22 mouse cellular contexts compared by ENCODE assay signal in genomic region chr7:27621028-27621427, GRCm38 (mm10). TPM values are rescaled to one million over a fixed set of nuclear protein-coding genes. Genes with fewer than 3 reads are reported as not detected.
DNase-seq lines count a peak whose midpoint lies in the region; ATAC-seq and TF ChIP-seq lines count a peak whose summit lies in the region.
"Had no signal": no experiment of that assay in that cellular context is flagged by ENCODE, and none has a peak within 500 bp of the region (broad histone marks: within the 10 kb centered on the region; RNA-seq: fewer than 3 reads in every experiment).

No protein-coding gene starts in this region.

- H3K27ac ChIP-seq in layer of hippocampus, adult 2 months: peak overlapping the region; percentile 84
- peak overlapping the region; percentile 93 for H3K27ac ChIP-seq in cortical plate, adult 2 months (ENCODE audit: insufficient read depth, low read length)
- H3K27ac ChIP-seq: embryonic facial prominence, embryonic 13.5 days; heart, embryonic 13.5 days; kidney, postnatal 0 days; limb, embryonic 15.5 days had no signal

- H3K4me3 ChIP-seq in layer of hippocampus, adult 2 months: no peak overlapping the region
- H3K4me3 ChIP-seq in cortical plate, adult 2 months (ENCODE audit: insufficient read depth, low read length): no peak overlapping the region
- H3K4me3 ChIP-seq: embryonic facial prominence, embryonic 13.5 days; heart, embryonic 13.5 days; limb, embryonic 15.5 days had no signal

- peaks cover 6% of the 10 kb centered on the region for H3K4me1 ChIP-seq in cortical plate, adult 2 months (ENCODE audit: control insufficient read depth, insufficient read depth, low read length)
- H3K4me1 ChIP-seq: embryonic facial prominence, embryonic 13.5 days; heart, embryonic 13.5 days; limb, embryonic 15.5 days had no signal

- no peak for TF ChIP-seq POLR2A in cortical plate, adult 2 months (IDR thresholded peaks at IDR 0.05; ENCODE audit: extremely low read depth, insufficient read depth, low read length)

- DNase-seq in cerebellum, postnatal 4 days (ENCODE audit: low spot score in 2 of 2): no peak
- DNase-seq in layer of hippocampus, adult 2 months (ENCODE audit: low spot score in 2 of 2): peak in 1 of 2 experiments; percentile 53
- no peak for DNase-seq in layer of hippocampus, postnatal 25 days (ENCODE audit: extremely low spot score in 1 of 2, low spot score in 1 of 2)
- DNase-seq in urinary bladder, postnatal 14 days (ENCODE audit: low spot score): peak; percentile 49
- DNase-seq in urinary bladder, adult 2 months (ENCODE audit: low spot score): no peak
- DNase-seq: adrenal gland, adult 8-10 months; gastrocnemius, postnatal 36 days; heart, postnatal 36 days; kidney, adult 11 months; retina, postnatal 1 day had no signal

- no peak for TF ChIP-seq CTCF in layer of hippocampus, adult 2 months (conservative IDR thresholded peaks at IDR 0.05)
- TF ChIP-seq CTCF in cortical plate, adult 2 months (IDR thresholded peaks at IDR 0.05; ENCODE audit: extremely low read depth, insufficient read depth, low read length): no peak

- 0 out of 2 replicates have a peak, but pooled peaks have one; percentile 56 for ATAC-seq in cerebellum, adult (ENCODE audit: insufficient number of reproducible peaks, low FRiP score, low TSS enrichment)
- ATAC-seq in granulocyte monocyte progenitor cell, adult 5-6 weeks (replicated peaks; ENCODE audit: poor library complexity, severe bottlenecking): no peak
- ATAC-seq: hindbrain, embryonic 16.5 days had no signal

RNA-seq across cellular contexts. Expression of gene Akt2, which starts 29.7 kb away (rescaled TPM):
- total RNA-seq in layer of hippocampus, adult 2 months (2021): 10 to 100 TPM; 87.0 to 99.1 TPM
- total RNA-seq in layer of hippocampus, postnatal 25 days (2021): 100 to 1,000 TPM in 1 of 2 experiments, 10 to 100 TPM in 1; 93.8 to 122 TPM
- 78.4 and 96.7 TPM in 2 replicates for polyA plus RNA-seq in urinary bladder, adult 2 months (2012; rRNA removed)
- polyA plus RNA-seq in cortical plate, adult 2 months (2012; rRNA removed): 144 and 161 TPM in 2 replicates
- total RNA-seq in granulocyte monocyte progenitor cell, adult 5-6 weeks (2014; fragmentation: Nextera tagmentation): 36.1 and 48.5 TPM in 2 replicates
- 43.7 and 45.4 TPM in 2 replicates for total RNA-seq in granulocyte monocyte progenitor cell, adult 5-6 weeks (2017)

RNA-seq across cellular contexts. Expression of gene Ttc9b, which starts 32.7 kb away (rescaled TPM):
- 10 to 100 TPM; 42.6 to 47.5 TPM for total RNA-seq in layer of hippocampus, adult 2 months (2021)
- total RNA-seq in layer of hippocampus, postnatal 25 days (2021): 10 to 100 TPM; 55.0 to 59.8 TPM
- polyA plus RNA-seq in urinary bladder, adult 2 months (2012; rRNA removed): 0.04 TPM in 1 of 2 replicates, not detected in the other
- 188 and 192 TPM in 2 replicates for polyA plus RNA-seq in cortical plate, adult 2 months (2012; rRNA removed)
- not detected in 2 replicates for total RNA-seq in granulocyte monocyte progenitor cell, adult 5-6 weeks (2014; fragmentation: Nextera tagmentation)
- total RNA-seq in granulocyte monocyte progenitor cell, adult 5-6 weeks (2017): not detected in 2 replicates
- total RNA-seq: adrenal gland, adult 8-10 months; CH12.LX; gastrocnemius, postnatal 36 days; heart, postnatal 36 days; megakaryocyte-erythroid progenitor cell, adult 5-6 weeks had no signal
- polyA plus RNA-seq: kidney, postnatal 0 days; liver, embryonic 16.5 days; thymus, postnatal 0 days had no signal

RNA-seq across cellular contexts. Expression of gene Map3k10, which starts 53.4 kb away (rescaled TPM):
- total RNA-seq in layer of hippocampus, adult 2 months (2021): 100 to 1,000 TPM; 180 TPM
- 100 to 1,000 TPM; 195 to 201 TPM for total RNA-seq in layer of hippocampus, postnatal 25 days (2021)
- polyA plus RNA-seq in urinary bladder, adult 2 months (2012; rRNA removed): 14.7 and 18.1 TPM in 2 replicates
- polyA plus RNA-seq in cortical plate, adult 2 months (2012; rRNA removed): 181 and 189 TPM in 2 replicates
- 3.2 and 3.5 TPM in 2 replicates for total RNA-seq in granulocyte monocyte progenitor cell, adult 5-6 weeks (2014; fragmentation: Nextera tagmentation)
- total RNA-seq in granulocyte monocyte progenitor cell, adult 5-6 weeks (2017): 4.9 and 5.0 TPM in 2 replicates

Comparison
In these comparisons a context has a peak if more than half of its experiments do, and no peak if none do; other contexts are left out.
1. RNA of gene Ttc9b, which starts 32.7 kb away (total RNA-seq): 55.0 to 59.8 TPM in layer of hippocampus, postnatal 25 days and 42.6 to 47.5 TPM in layer of hippocampus, adult 2 months; not detected in granulocyte monocyte progenitor cell, adult 5-6 weeks; every median in the first group is over 10 times any median in the second.
2. RNA of gene Map3k10, which starts 53.4 kb away (total RNA-seq): 195 to 201 TPM in layer of hippocampus, postnatal 25 days and 180 TPM in layer of hippocampus, adult 2 months; 3.2 to 5.0 TPM in granulocyte monocyte progenitor cell, adult 5-6 weeks; every median in the first group is over 10 times any median in the second.